Mouse (Mus musculus) liver, postnatal 0 days (tissue): ENCODE data around the gene Pepd.

ENCODE experiments used
- CTCF ChIP-seq: sonication (generic); IDR thresholded peaks from 2 replicates; pipeline ENCODE4 v1.5.1; 2016; ENCODE audit warnings: antibody characterized with exemption, low read depth
- EP300 ChIP-seq: IDR thresholded peaks from 2 replicates; pipeline ENCODE4 v1.6.1; 2016; ENCODE audit warnings: antibody characterized with exemption, low read depth, mild to moderate bottlenecking

GRCm38 (mm10) chr7:34983702-34984475 lies 71.7 kb downstream of the Pepd start:
- TF ChIP-seq CTCF (no peak), EP300 (no peak)
